ENCODE assay signal across 8 mouse cellular contexts in genomic region chr1:74124021-74124981, GRCm38 (mm10). TPM values are rescaled to one million over a fixed set of nuclear protein-coding genes. Genes with fewer than 3 reads are reported as not detected.
DNase-seq lines count a peak whose midpoint lies in the region; ATAC-seq lines count a peak whose summit lies in the region.

Tns1 (minus strand) TSS chr1:74124449.

- no peaks in the 10 kb centered on the region for H3K9me3 ChIP-seq in embryonic facial prominence, embryonic 12.5 days
- no peaks in the 10 kb centered on the region for H3K9me3 ChIP-seq in heart, embryonic 13.5 days
- no peaks in the 10 kb centered on the region for H3K9me3 ChIP-seq in kidney, embryonic 15.5 days (replicated peaks)
- H3K9me3 ChIP-seq in liver, embryonic 15.5 days (replicated peaks), result no peaks in the 10 kb centered on the region

- ATAC-seq in embryonic facial prominence, embryonic 12.5 days (ENCODE audit: insufficient number of reproducible peaks, insufficient read depth, low FRiP score, low TSS enrichment), result peak; percentile 59; the same call in 1 of the 2 replicates
- ATAC-seq in heart, embryonic 13.5 days (ENCODE audit: extremely low read depth, insufficient number of reproducible peaks, low FRiP score, low TSS enrichment), result peak; percentile 28; the same call in 1 of the 2 replicates
- peak; percentile 66 for ATAC-seq in kidney, embryonic 15.5 days (replicated peaks; ENCODE audit: low FRiP score)
- peak; percentile 62 for ATAC-seq in liver, embryonic 15.5 days (ENCODE audit: insufficient read depth)

- H3K4me2 ChIP-seq in embryonic facial prominence, embryonic 12.5 days (replicated peaks), result peak within 1 kb of the TSS; percentile 97
- H3K4me2 ChIP-seq in heart, embryonic 13.5 days, result peak within 1 kb of the TSS; percentile 96
- H3K4me2 ChIP-seq in kidney, embryonic 15.5 days, result peak within 1 kb of the TSS; percentile 97
- peak within 1 kb of the TSS; percentile 77 for H3K4me2 ChIP-seq in liver, embryonic 15.5 days

- no peak within 1 kb of the TSS for H3K27ac ChIP-seq in embryonic facial prominence, embryonic 12.5 days
- H3K27ac ChIP-seq in heart, embryonic 13.5 days (replicated peaks), result peak within 1 kb of the TSS; percentile 40; the same call in 1 of the 2 replicates
- no peak within 1 kb of the TSS for H3K27ac ChIP-seq in kidney, embryonic 15.5 days
- no peak within 1 kb of the TSS for H3K27ac ChIP-seq in liver, embryonic 15.5 days (replicated peaks)

- H3K4me3 ChIP-seq in embryonic facial prominence, embryonic 12.5 days, result peak within 1 kb of the TSS; percentile 58
- H3K4me3 ChIP-seq in heart, embryonic 13.5 days, result peak within 1 kb of the TSS; percentile 67
- H3K4me3 ChIP-seq in kidney, embryonic 15.5 days (replicated peaks), result peak within 1 kb of the TSS; percentile 54
- peak within 1 kb of the TSS; percentile 52 for H3K4me3 ChIP-seq in liver, embryonic 15.5 days (replicated peaks)

- H3K27me3 ChIP-seq in embryonic facial prominence, embryonic 12.5 days, result peaks cover 33% of the 10 kb centered on the region
- H3K27me3 ChIP-seq in heart, embryonic 13.5 days (replicated peaks), result peaks cover 20% of the 10 kb centered on the region
- H3K27me3 ChIP-seq in kidney, embryonic 15.5 days, result peaks cover 42% of the 10 kb centered on the region
- H3K27me3 ChIP-seq in liver, embryonic 15.5 days, result peaks cover 67% of the 10 kb centered on the region

- H3K9ac ChIP-seq in embryonic facial prominence, embryonic 12.5 days, result peak within 1 kb of the TSS; percentile 75
- H3K9ac ChIP-seq in heart, embryonic 13.5 days, result peak within 1 kb of the TSS; percentile 87
- peak within 1 kb of the TSS; percentile 55 for H3K9ac ChIP-seq in kidney, embryonic 15.5 days
- peak within 1 kb of the TSS; percentile 15; the same call in 1 of the 2 replicates for H3K9ac ChIP-seq in liver, embryonic 15.5 days

- H3K4me1 ChIP-seq in embryonic facial prominence, embryonic 12.5 days, result peaks cover 7% of the 10 kb centered on the region; the same call in 1 of the 2 replicates
- H3K4me1 ChIP-seq in heart, embryonic 13.5 days, result peaks cover 35% of the 10 kb centered on the region
- peaks cover 33% of the 10 kb centered on the region for H3K4me1 ChIP-seq in kidney, embryonic 15.5 days
- H3K4me1 ChIP-seq in liver, embryonic 15.5 days (replicated peaks), result peaks cover 9% of the 10 kb centered on the region; the same call in 1 of the 2 replicates

- H3K36me3 ChIP-seq in embryonic facial prominence, embryonic 12.5 days, result no peaks in the 10 kb centered on the region
- H3K36me3 ChIP-seq in heart, embryonic 13.5 days, result no peaks in the 10 kb centered on the region
- no peaks in the 10 kb centered on the region for H3K36me3 ChIP-seq in kidney, embryonic 15.5 days
- H3K36me3 ChIP-seq in liver, embryonic 15.5 days (replicated peaks), result no peaks in the 10 kb centered on the region

- 1% methylated on average over 76 of the region's 84 CpGs for WGBS in embryonic facial prominence, embryonic 12.5 days
- under 1% methylated on average over 83 of the region's 84 CpGs for WGBS in heart, embryonic 13.5 days
- 1% methylated on average over 60 of the region's 84 CpGs for WGBS in kidney, embryonic 15.5 days
- under 1% methylated on average over 84 of the region's 84 CpGs for WGBS in liver, embryonic 15.5 days (ENCODE audit: insufficient replicate concordance)

- no peak for DNase-seq in left cerebral cortex, adult 18-20 months (ENCODE audit: low spot score in 2 of 2)
- no peak for DNase-seq in left cerebral cortex, adult 9 months (ENCODE audit: low spot score in 2 of 2)
- DNase-seq in neural tube, embryonic 10.5 days (ENCODE audit: extremely low spot score, low spot score), result peak; percentile 68
- peak; percentile 73 for DNase-seq in thymus, postnatal 4 days

RNA-seq across cellular contexts. Expression of gene Tns1, which starts in this region (rescaled TPM):
- 10 to 100 TPM; 36.7 to 39.6 TPM for total RNA-seq in left cerebral cortex, adult 18-20 months (2021)
- polyA plus RNA-seq in embryonic facial prominence, embryonic 12.5 days (2016; fragmentation: Nextera tagmentation; extraction: Ambion mirVana), result 38.8 and 39.4 TPM in 2 replicates
- polyA plus RNA-seq in heart, embryonic 13.5 days (2015; fragmentation: Nextera tagmentation; extraction: Ambion mirVana), result 100 and 105 TPM in 2 replicates
- 62.7 and 70.9 TPM in 2 replicates for polyA plus RNA-seq in kidney, embryonic 15.5 days (2015; fragmentation: Nextera tagmentation; extraction: Ambion mirVana)
- 20.3 and 21.5 TPM in 2 replicates for polyA plus RNA-seq in liver, embryonic 15.5 days (2015; fragmentation: Nextera tagmentation; extraction: Ambion mirVana)

Comparison
In these comparisons a context has a peak if more than half of its experiments do, and no peak if none do; other contexts are left out.
1. DNase-seq: peak in neural tube, embryonic 10.5 days (single experiment) and thymus, postnatal 4 days (single experiment); none in left cerebral cortex, adult 18-20 months (0 of 2) and left cerebral cortex, adult 9 months (0 of 2).
2. H3K9ac ChIP-seq: peak in every context shown above with its lines; median percentile 87 in heart, embryonic 13.5 days; 75 in embryonic facial prominence, embryonic 12.5 days; 55 in kidney, embryonic 15.5 days; 15 in liver, embryonic 15.5 days.
3. Peak in every context shown above with its lines, with median percentiles within 50 percentile points of each other: ATAC-seq, H3K4me2 ChIP-seq and H3K4me3 ChIP-seq.